Mouse (Mus musculus) forebrain, embryonic 12.5 days (tissue): Measurements from ENCODE around the gene Rps26. TPM values are rescaled to one million over a fixed set of nuclear protein-coding genes. Genes with fewer than 3 reads are reported as not detected.
"Not testable (repeated sequence)": the region's sequence is repeated elsewhere in the genome, so short reads cannot be mapped to it uniquely, and the experiment has no call there.

Experiments used
- ATAC-seq: fragments of 200-750 bp; cut with Nextera tagmentation; 2 replicates; pipeline ENCODE4 v1.8.0; 2017; ENCODE audit warnings: moderate TSS enrichment; ENCODE audit not compliant: low FRiP score
- H3K27ac ChIP-seq: fragments of 300-500 bp; sonication (generic); 2 replicates; pipeline ENCODE4 v1.5.1; 2016; ENCODE audit warnings: mild to moderate bottlenecking
- H3K27me3 ChIP-seq: fragments of 300-500 bp; sonication (generic); 2 replicates; pipeline ENCODE4 v1.6.1; 2016; ENCODE audit warnings: mild to moderate bottlenecking
- H3K36me3 ChIP-seq: fragments of 300-500 bp; sonication (generic); replicated peaks from 2 replicates; pipeline ENCODE4 v1.6.1; 2016; ENCODE audit warnings: mild to moderate bottlenecking
- H3K4me1 ChIP-seq: fragments of 300-500 bp; sonication (generic); 2 replicates; pipeline ENCODE4 v1.6.1; 2016
- H3K4me2 ChIP-seq: fragments of 300-500 bp; sonication (generic); 2 replicates; pipeline ENCODE4 v1.6.1; 2016; ENCODE audit warnings: mild to moderate bottlenecking, moderate library complexity
- H3K4me3 ChIP-seq: fragments of 300-500 bp; sonication (generic); replicated peaks from 2 replicates; pipeline ENCODE4 v1.5.1; 2016; ENCODE audit warnings: mild to moderate bottlenecking
- H3K9ac ChIP-seq: fragments of 300-500 bp; sonication (generic); 2 replicates; pipeline ENCODE4 v1.6.1; 2016; ENCODE audit warnings: mild to moderate bottlenecking
- H3K9me3 ChIP-seq: fragments of 300-500 bp; sonication (generic); 2 replicates; pipeline ENCODE4 v1.6.1; 2016
- WGBS: fragments of 180-500 bp; shearing (Covaris S2); methylation state at CpG from one replicate; pipeline ENCODE4 v1.1.7; 2016; 5-methylcytosine and 5-hydroxymethylcytosine counted together
- polyA plus RNA-seq: library from polyadenylated mRNA; unstranded; fragments of >200 nt; fragmentation: Nextera tagmentation; extraction: Ambion mirVana; gene quantifications from 2 replicates; pipeline ENCODE4 v1.2.1, GENCODE M21; 2016

Rps26 gene
- polyA plus RNA-seq, 1 experiment from 2014 or later, result 501 TPM

- Histone ChIP-seq H3K4me2 (no peak overlapping the region), H3K27ac (no peak overlapping the region), H3K4me3 (no peak overlapping the region), H3K36me3 (peaks cover 44% of the 10 kb centered on the region), H3K9ac (no peak overlapping the region), H3K27me3 (no peaks in the 10 kb centered on the region), H3K9me3 (no peaks in the 10 kb centered on the region), H3K4me1 (peaks cover 9% of the 10 kb centered on the region; the same call in 1 of the 2 replicates)
- ATAC-seq, result no peak
- 95% methylated on average over 13 of the region's 13 CpGs for WGBS
Observed at GRCm38 (mm10) chr10:128635697-128636096, 9.2 kb upstream of the Rps26 start.

- 19% methylated on average over 6 of the region's 6 CpGs for WGBS
- no peak for ATAC-seq
- Histone ChIP-seq H3K4me1 (no peaks in the 10 kb centered on the region), H3K27ac (no peak overlapping the region), H3K9me3 (no peaks in the 10 kb centered on the region), H3K4me3 (no peak overlapping the region), H3K27me3 (0 out of 2 replicates have a peak, but pooled peaks cover 9% of the 10 kb centered on the region), H3K4me2 (no peak overlapping the region), H3K36me3 (peaks cover 33% of the 10 kb centered on the region), H3K9ac (no peak overlapping the region)
Observed at GRCm38 (mm10) chr10:128631571-128631970, 5.0 kb upstream of the Rps26 start.

GRCm38 (mm10) chr10:128630306-128630705 is 3.8 kb upstream of the Rps26 start:
- peaks cover 25% of the 10 kb centered on the region for H3K36me3 ChIP-seq
- 93% methylated on average over 5 of the region's 5 CpGs for WGBS
- not testable (repeated sequence) for ATAC-seq

GRCm38 (mm10) chr10:128629746-128630145 is 3.2 kb upstream of the Rps26 start:
- no peak overlapping the region for H3K9ac ChIP-seq
- no peak overlapping the region for H3K27ac ChIP-seq
- H3K4me3 ChIP-seq, result no peak overlapping the region
- ATAC-seq, result no peak
- H3K27me3 ChIP-seq, result 0 out of 2 replicates have a peak, but pooled peaks cover 9% of the 10 kb centered on the region
- WGBS, result 87% methylated on average over 2 of the region's 2 CpGs
- H3K4me1 ChIP-seq, result peaks cover 9% of the 10 kb centered on the region
- no peak overlapping the region for H3K4me2 ChIP-seq
- H3K36me3 ChIP-seq, result peaks cover 25% of the 10 kb centered on the region
- no peaks in the 10 kb centered on the region for H3K9me3 ChIP-seq

More at GRCm38 (mm10) chr10:128630306-128630705, 3.8 kb upstream of the Rps26 start:
- H3K4me1 ChIP-seq, H3K4me2 ChIP-seq, H3K27ac ChIP-seq, H3K4me3 ChIP-seq, H3K9ac ChIP-seq, H3K27me3 ChIP-seq, H3K9me3 ChIP-seq: not testable (repeated sequence)

GRCm38 (mm10) chr10:128627398-128628317 is 1.1 kb upstream of the Rps26 start:
- H3K9me3 ChIP-seq, result no peaks in the 10 kb centered on the region
- H3K27me3 ChIP-seq, result 0 out of 2 replicates have a peak, but pooled peaks cover 9% of the 10 kb centered on the region
- peaks cover 30% of the 10 kb centered on the region for H3K36me3 ChIP-seq
- H3K9ac ChIP-seq, result no peak overlapping the region
- peaks cover 10% of the 10 kb centered on the region for H3K4me1 ChIP-seq
- no peak overlapping the region for H3K27ac ChIP-seq
- no peak overlapping the region for H3K4me2 ChIP-seq
- ATAC-seq, result no peak
- WGBS, result 87% methylated on average over 10 of the region's 10 CpGs
- H3K4me3 ChIP-seq, result no peak overlapping the region

GRCm38 (mm10) chr10:128625287-128625894 is 1.2 kb downstream of the Rps26 start:
- Histone ChIP-seq H3K27me3 (0 out of 2 replicates have a peak, but pooled peaks cover 9% of the 10 kb centered on the region), H3K4me3 (peak overlapping the region; percentile 83), H3K9ac (peak overlapping the region; percentile 84), H3K27ac (0 out of 2 replicates have a peak overlapping the region, but pooled peaks have one; percentile 9), H3K9me3 (no peaks in the 10 kb centered on the region), H3K36me3 (peaks cover 29% of the 10 kb centered on the region), H3K4me2 (peak overlapping the region; percentile 85), H3K4me1 (peaks cover 10% of the 10 kb centered on the region)
- ATAC-seq, result no peak
- WGBS, result 48% methylated on average over 7 of the region's 7 CpGs

- not testable (repeated sequence) for H3K27ac ChIP-seq, H3K4me3 ChIP-seq, H3K27me3 ChIP-seq, H3K4me1 ChIP-seq, ATAC-seq, H3K9ac ChIP-seq, H3K4me2 ChIP-seq, H3K9me3 ChIP-seq
- 87% methylated on average over 4 of the region's 4 CpGs for WGBS
- H3K36me3 ChIP-seq, result peaks cover 29% of the 10 kb centered on the region
Observed at GRCm38 (mm10) chr10:128623106-128623613, 3.4 kb downstream of the Rps26 start.

- ATAC-seq, result no peak
- WGBS, result 76% methylated on average over 4 of the region's 4 CpGs
- peaks cover 29% of the 10 kb centered on the region for H3K36me3 ChIP-seq
Observed at GRCm38 (mm10) chr10:128622702-128623101, 3.8 kb downstream of the Rps26 start.

GRCm38 (mm10) chr10:128621986-128622520 is 4.5 kb downstream of the Rps26 start:
- Histone ChIP-seq H3K4me3 (no peak overlapping the region), H3K27me3 (no peaks in the 10 kb centered on the region), H3K4me2 (no peak overlapping the region), H3K9ac (no peak overlapping the region), H3K4me1 (peaks cover 10% of the 10 kb centered on the region), H3K9me3 (no peaks in the 10 kb centered on the region), H3K36me3 (peaks cover 29% of the 10 kb centered on the region), H3K27ac (no peak overlapping the region)
- no peak for ATAC-seq
- WGBS, result 73% methylated on average over 3 of the region's 3 CpGs

More at GRCm38 (mm10) chr10:128622702-128623101, 3.8 kb downstream of the Rps26 start:
- peaks cover 10% of the 10 kb centered on the region for H3K4me1 ChIP-seq
- H3K27ac ChIP-seq, result no peak overlapping the region
- H3K9ac ChIP-seq, result no peak overlapping the region
- H3K27me3 ChIP-seq, result 0 out of 2 replicates have a peak, but pooled peaks cover under 1% of the 10 kb centered on the region
- no peak overlapping the region for H3K4me2 ChIP-seq
- no peaks in the 10 kb centered on the region for H3K9me3 ChIP-seq
- H3K4me3 ChIP-seq, result no peak overlapping the region

- no peak overlapping the region for H3K9ac ChIP-seq
- H3K27me3 ChIP-seq, result no peaks in the 10 kb centered on the region
- no peak overlapping the region for H3K4me3 ChIP-seq
- H3K4me1 ChIP-seq, result peaks cover 6% of the 10 kb centered on the region
- no peak overlapping the region for H3K27ac ChIP-seq
- peaks cover 27% of the 10 kb centered on the region for H3K36me3 ChIP-seq
- no peak overlapping the region for H3K4me2 ChIP-seq
- ATAC-seq, result no peak
- H3K9me3 ChIP-seq, result no peaks in the 10 kb centered on the region
Observed at GRCm38 (mm10) chr10:128620241-128620640, 6.3 kb downstream of the Rps26 start.

GRCm38 (mm10) chr10:128619148-128619547 is 7.4 kb downstream of the Rps26 start:
- not testable (repeated sequence) for H3K9me3 ChIP-seq, H3K4me3 ChIP-seq, H3K4me2 ChIP-seq, H3K27ac ChIP-seq, H3K9ac ChIP-seq, H3K27me3 ChIP-seq, ATAC-seq, H3K4me1 ChIP-seq
- H3K36me3 ChIP-seq, result peaks cover 16% of the 10 kb centered on the region
- 89% methylated on average over 5 of the region's 5 CpGs for WGBS

- ATAC-seq, result no peak
- no peaks in the 10 kb centered on the region for H3K9me3 ChIP-seq
- no peak overlapping the region for H3K27ac ChIP-seq
- H3K4me2 ChIP-seq, result no peak overlapping the region
- H3K9ac ChIP-seq, result no peak overlapping the region
- H3K4me1 ChIP-seq, result no peaks in the 10 kb centered on the region
- H3K27me3 ChIP-seq, result no peaks in the 10 kb centered on the region
- 86% methylated on average over 1 of the region's 1 CpGs for WGBS
- no peak overlapping the region for H3K4me3 ChIP-seq
- H3K36me3 ChIP-seq, result peaks cover 11% of the 10 kb centered on the region
Observed at GRCm38 (mm10) chr10:128618570-128618969, 8.0 kb downstream of the Rps26 start.
